Mouse (Mus musculus): ENCODE measurements at regions not wholly inside any gene's neighbourhood (a gene's known extent, or its start where the extent isn't known, plus 50 kb on each side); places are given as distances from the start of the nearest gene placed in this dataset.

- TF ChIP-seq CTCF (IDR thresholded peaks at IDR 0.05; ENCODE audit: low read depth) (no peak), EP300 (IDR thresholded peaks at IDR 0.05; ENCODE audit: low read depth) (no peak)
These were observed 452.1 kb upstream of the Pou3f3 start for GRCm38 (mm10) chr1:42243458-42243855.

Data from liver, postnatal 0 days (tissue).